Mouse (Mus musculus): ENCODE data around the gene Hoxb8. TPM values are rescaled to one million over a fixed set of nuclear protein-coding genes. Genes with fewer than 3 reads are reported as not detected.

Gene Hoxb8
- polyA plus RNA-seq, 1 experiment from 2014 or later = 27.9 TPM

DNA sequence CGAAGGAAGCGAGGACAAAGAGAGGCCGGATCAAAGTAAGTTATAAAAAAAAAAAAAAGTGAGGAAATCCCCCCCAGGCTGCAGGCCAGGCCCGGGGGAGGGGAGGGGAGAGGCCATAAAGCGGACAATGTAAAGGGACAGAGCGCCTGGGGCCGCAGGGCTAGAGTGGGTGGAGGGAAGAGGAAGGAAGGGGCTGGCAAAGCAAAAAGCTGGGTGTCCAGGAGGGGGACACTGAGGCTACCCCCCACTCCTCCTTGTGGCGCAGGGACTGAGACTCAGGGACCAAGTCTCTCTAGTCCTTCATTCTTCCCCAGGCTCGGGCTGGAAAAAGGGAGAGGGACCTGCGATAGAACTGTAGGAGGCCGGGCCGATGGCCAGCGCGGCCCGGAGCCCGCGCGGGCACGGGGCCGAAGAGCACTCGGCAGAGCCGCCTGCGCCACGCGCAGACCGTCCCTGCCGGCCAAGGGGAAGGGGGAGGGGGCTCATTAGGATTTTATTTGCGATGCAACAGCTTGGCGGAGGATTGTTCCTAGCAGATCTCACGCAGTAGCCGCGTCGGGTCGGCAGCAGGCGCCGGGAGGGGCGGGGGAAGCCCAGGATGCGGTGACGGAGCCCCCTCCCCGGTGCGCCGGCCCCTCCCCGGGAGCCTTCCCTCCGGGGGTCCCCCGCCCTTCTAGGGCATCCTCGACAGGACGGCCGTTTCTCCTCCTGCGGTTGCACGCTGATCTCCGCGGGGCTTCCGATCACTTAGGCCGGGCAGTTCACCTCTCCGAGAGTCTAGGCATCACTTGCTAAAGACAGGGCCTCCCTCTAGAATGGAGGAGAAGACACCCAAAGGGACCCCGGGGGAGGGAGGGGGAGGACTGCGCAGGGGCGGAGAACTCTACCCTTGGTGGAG lies 9.4 kb upstream of the Hoxb8 start:
- H3K9ac ChIP-seq (ENCODE audit: low read length) = peak overlapping the region; percentile 100
- no peaks in the 10 kb centered on the region for H3K9me3 ChIP-seq (ENCODE audit: control insufficient read depth, low read length)
- DNase-seq (ENCODE audit: low spot score) (peak; percentile 55), ATAC-seq (ENCODE audit: insufficient read depth, low FRiP score, low TSS enrichment) (0 out of 2 replicates have a peak, but pooled peaks have one; percentile 16)
- H3K4me3 ChIP-seq (ENCODE audit: low read depth, low read length) = peak overlapping the region; percentile 96
- H3K36me3 ChIP-seq (ENCODE audit: control insufficient read depth, insufficient read depth, low read length) = no peaks in the 10 kb centered on the region
- H3K27ac ChIP-seq (ENCODE audit: low read depth, low read length) = peak overlapping the region; percentile 100
- peak overlapping the region; percentile 100 for H3K4me2 ChIP-seq (ENCODE audit: low read depth)
- peaks cover 34% of the 10 kb centered on the region for H3K4me1 ChIP-seq (ENCODE audit: control insufficient read depth, insufficient read depth, low read length)
- WGBS = under 1% methylated on average over 48 of the region's 58 CpGs
- H3K27me3 ChIP-seq (ENCODE audit: control insufficient read depth, insufficient read depth, low read length) = peaks cover 2% of the 10 kb centered on the region

- H3K4me1 ChIP-seq (ENCODE audit: control insufficient read depth, insufficient read depth, low read length) = peaks cover 21% of the 10 kb centered on the region
- no peaks in the 10 kb centered on the region for H3K36me3 ChIP-seq (ENCODE audit: control insufficient read depth, insufficient read depth, low read length)
- DNase-seq (ENCODE audit: low spot score) (no peak), ATAC-seq (ENCODE audit: insufficient read depth, low FRiP score, low TSS enrichment) (no peak)
- peak overlapping the region; percentile 100 for H3K27ac ChIP-seq (ENCODE audit: low read depth, low read length)
- H3K27me3 ChIP-seq (ENCODE audit: control insufficient read depth, insufficient read depth, low read length) = peaks cover 2% of the 10 kb centered on the region
- 11% methylated on average over 10 of the region's 10 CpGs for WGBS
- peak overlapping the region; percentile 96 for H3K4me3 ChIP-seq (ENCODE audit: low read depth, low read length)
- peak overlapping the region; percentile 100 for H3K4me2 ChIP-seq (ENCODE audit: low read depth)
- no peaks in the 10 kb centered on the region for H3K9me3 ChIP-seq (ENCODE audit: control insufficient read depth, low read length)
- H3K9ac ChIP-seq (ENCODE audit: low read length) = peak overlapping the region; percentile 100
These were observed 7.3 kb upstream of the Hoxb8 start for GRCm38 (mm10) chr11:96274428-96274827.

DNA sequence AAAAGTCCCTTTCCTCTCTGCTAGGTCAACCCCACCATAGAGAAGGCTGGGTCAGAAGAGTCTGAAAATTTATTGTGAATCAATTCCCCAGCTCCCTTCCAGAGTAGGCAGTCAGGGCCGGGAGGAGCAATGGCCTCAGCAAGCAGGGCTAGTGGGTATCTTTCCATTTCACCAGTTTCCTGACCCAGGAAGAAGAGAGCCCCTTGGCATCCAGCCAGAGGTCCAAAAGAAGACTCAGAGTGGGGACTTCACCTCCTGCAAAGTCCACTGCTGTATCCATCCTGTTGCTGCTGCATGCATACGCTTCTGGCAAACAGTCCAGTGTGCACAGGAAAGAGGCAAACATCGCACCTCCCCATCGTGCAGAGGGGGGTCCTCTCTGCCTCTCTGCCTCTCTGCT lies 5.8 kb upstream of the Hoxb8 start:
- Histone ChIP-seq H3K36me3 (ENCODE audit: control insufficient read depth, insufficient read depth, low read length) (no peaks in the 10 kb centered on the region), H3K9me3 (ENCODE audit: control insufficient read depth, low read length) (no peaks in the 10 kb centered on the region), H3K27me3 (ENCODE audit: control insufficient read depth, insufficient read depth, low read length) (peaks cover 2% of the 10 kb centered on the region), H3K4me2 (ENCODE audit: low read depth) (peak overlapping the region; percentile 100), H3K4me1 (ENCODE audit: control insufficient read depth, insufficient read depth, low read length) (peaks cover 20% of the 10 kb centered on the region), H3K27ac (ENCODE audit: low read depth, low read length) (peak overlapping the region; percentile 100), H3K4me3 (ENCODE audit: low read depth, low read length) (peak overlapping the region; percentile 96), H3K9ac (ENCODE audit: low read length) (peak overlapping the region; percentile 100)
- no peak for DNase-seq (ENCODE audit: low spot score)
- ATAC-seq (ENCODE audit: insufficient read depth, low FRiP score, low TSS enrichment) = no peak
- WGBS = 8% methylated on average over 4 of the region's 4 CpGs

DNA sequence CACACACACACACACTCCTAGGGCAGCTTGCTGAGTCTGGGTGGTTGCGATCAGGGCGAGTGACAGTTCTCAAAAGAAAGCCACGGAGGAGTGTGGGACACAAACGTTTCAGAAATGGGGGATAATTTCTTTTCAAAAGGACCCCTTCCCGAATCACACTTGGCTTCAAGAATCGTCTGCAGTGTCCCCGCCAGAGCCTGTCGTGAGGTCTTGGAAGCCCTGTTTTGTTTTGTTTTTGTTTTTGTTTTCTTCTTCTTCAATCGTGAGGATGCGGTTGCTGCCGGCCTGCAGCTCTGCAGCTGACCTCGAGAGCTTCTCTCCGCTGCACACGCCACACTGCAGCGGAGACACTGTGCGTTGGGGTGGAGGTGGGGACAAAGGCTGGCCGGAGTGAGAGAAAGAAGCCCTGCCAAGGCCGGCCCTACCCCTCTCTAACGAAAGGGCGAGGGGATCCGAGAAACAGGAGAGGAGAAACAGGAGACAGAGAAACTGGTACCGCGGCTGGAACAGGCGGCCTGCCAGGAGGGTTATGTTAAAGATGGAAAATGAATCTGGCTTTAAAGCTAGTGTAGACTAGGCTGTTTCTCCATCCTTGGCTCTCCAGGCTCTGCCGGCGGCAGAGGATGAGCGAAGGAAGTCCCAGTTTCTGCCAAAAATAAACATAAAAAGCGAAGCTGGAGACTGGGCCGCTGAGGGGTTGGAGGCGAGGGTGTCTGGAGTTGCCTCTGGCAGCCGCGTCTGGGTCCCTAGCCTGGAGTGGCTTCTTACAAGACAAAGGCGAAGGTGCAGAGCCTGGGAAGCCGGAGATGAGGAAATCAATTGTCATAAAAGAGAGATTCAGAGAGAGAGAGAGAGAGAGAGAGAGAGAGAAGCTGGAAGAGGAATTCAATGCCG lies 4.3 kb upstream of the Hoxb8 start:
- Histone ChIP-seq H3K27me3 (ENCODE audit: control insufficient read depth, insufficient read depth, low read length) (peaks cover 5% of the 10 kb centered on the region; the same call in 1 of the 2 replicates), H3K4me3 (ENCODE audit: low read depth, low read length) (peak overlapping the region; percentile 96), H3K27ac (ENCODE audit: low read depth, low read length) (peak overlapping the region; percentile 100), H3K9ac (ENCODE audit: low read length) (peak overlapping the region; percentile 100), H3K9me3 (ENCODE audit: control insufficient read depth, low read length) (no peaks in the 10 kb centered on the region), H3K4me2 (ENCODE audit: low read depth) (peak overlapping the region; percentile 100), H3K4me1 (ENCODE audit: control insufficient read depth, insufficient read depth, low read length) (peaks cover 23% of the 10 kb centered on the region), H3K36me3 (ENCODE audit: control insufficient read depth, insufficient read depth, low read length) (no peaks in the 10 kb centered on the region)
- WGBS = 1% methylated on average over 35 of the region's 35 CpGs
- ATAC-seq (ENCODE audit: insufficient read depth, low FRiP score, low TSS enrichment) (no peak), DNase-seq (ENCODE audit: low spot score) (no peak)

GRCm38 (mm10) chr11:96278324-96278723 lies 3.4 kb upstream of the Hoxb8 start:
- H3K4me2 ChIP-seq (ENCODE audit: low read depth) = peak overlapping the region; percentile 100
- H3K9ac ChIP-seq (ENCODE audit: low read length) = peak overlapping the region; percentile 100
- no peak for ATAC-seq (ENCODE audit: insufficient read depth, low FRiP score, low TSS enrichment)
- DNase-seq (ENCODE audit: low spot score) = no peak
- H3K36me3 ChIP-seq (ENCODE audit: control insufficient read depth, insufficient read depth, low read length) = no peaks in the 10 kb centered on the region
- no peaks in the 10 kb centered on the region for H3K9me3 ChIP-seq (ENCODE audit: control insufficient read depth, low read length)
- H3K4me3 ChIP-seq (ENCODE audit: low read depth, low read length) = peak overlapping the region; percentile 96
- 3% methylated on average over 14 of the region's 14 CpGs for WGBS
- peaks cover 23% of the 10 kb centered on the region for H3K4me1 ChIP-seq (ENCODE audit: control insufficient read depth, insufficient read depth, low read length)
- H3K27ac ChIP-seq (ENCODE audit: low read depth, low read length) = peak overlapping the region; percentile 100
- peaks cover 5% of the 10 kb centered on the region; the same call in 1 of the 2 replicates for H3K27me3 ChIP-seq (ENCODE audit: control insufficient read depth, insufficient read depth, low read length)

- H3K9me3 ChIP-seq (ENCODE audit: control insufficient read depth, low read length) = no peaks in the 10 kb centered on the region
- peak overlapping the region; percentile 100 for H3K4me2 ChIP-seq (ENCODE audit: low read depth)
- under 1% methylated on average over 9 of the region's 9 CpGs for WGBS
- H3K9ac ChIP-seq (ENCODE audit: low read length) = peak overlapping the region; percentile 100
- H3K4me3 ChIP-seq (ENCODE audit: low read depth, low read length) = peak overlapping the region; percentile 96
- no peaks in the 10 kb centered on the region for H3K36me3 ChIP-seq (ENCODE audit: control insufficient read depth, insufficient read depth, low read length)
- DNase-seq (ENCODE audit: low spot score) = peak; percentile 89
- H3K27me3 ChIP-seq (ENCODE audit: control insufficient read depth, insufficient read depth, low read length) = peaks cover 5% of the 10 kb centered on the region; the same call in 1 of the 2 replicates
- H3K27ac ChIP-seq (ENCODE audit: low read depth, low read length) = peak overlapping the region; percentile 100
- ATAC-seq (ENCODE audit: insufficient read depth, low FRiP score, low TSS enrichment) = peak; percentile 56; the same call in 1 of the 2 replicates
- peaks cover 23% of the 10 kb centered on the region for H3K4me1 ChIP-seq (ENCODE audit: control insufficient read depth, insufficient read depth, low read length)
These were observed 2.9 kb upstream of the Hoxb8 start for GRCm38 (mm10) chr11:96278773-96279172.

DNA sequence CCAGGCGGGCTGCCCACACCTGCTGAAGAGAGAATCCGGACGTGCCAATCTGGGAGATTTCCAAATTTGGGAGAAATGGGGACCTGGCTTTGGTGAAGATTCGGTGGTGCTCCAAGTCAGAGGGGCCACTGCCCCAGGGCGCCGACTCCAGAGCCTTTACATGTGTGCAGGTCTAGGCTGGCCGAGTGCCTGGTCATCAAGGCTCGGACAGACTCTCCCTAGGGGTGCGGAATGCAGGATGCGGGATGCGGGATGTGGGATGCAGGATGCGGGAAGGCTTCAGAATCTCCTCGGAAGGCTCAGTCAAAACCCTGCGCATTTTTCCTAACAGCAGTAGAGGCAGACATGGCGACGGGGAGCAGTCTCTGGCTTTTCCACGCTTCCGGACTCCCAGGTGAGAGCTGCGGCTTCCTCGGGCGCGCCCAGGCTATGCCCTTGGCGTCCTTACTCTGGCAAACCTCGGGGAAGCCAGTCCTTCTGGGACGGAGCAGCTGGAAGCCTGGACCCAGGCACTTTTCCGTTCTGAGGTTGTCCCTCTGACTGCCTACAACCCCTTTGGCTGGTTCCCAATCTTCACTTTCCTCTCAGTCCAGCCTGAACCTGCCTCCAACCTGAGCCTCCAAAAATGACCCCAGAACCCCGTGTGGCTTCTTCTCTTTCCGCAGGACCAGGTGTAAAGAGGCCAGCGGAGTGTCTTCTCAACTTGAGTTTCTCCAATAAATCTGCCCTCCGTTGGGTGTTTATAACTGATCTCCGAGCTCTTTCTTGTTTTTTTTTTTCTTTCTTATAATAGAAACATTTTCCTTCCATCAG lies 2.1 kb upstream of the Hoxb8 start:
- Histone ChIP-seq H3K9ac (ENCODE audit: low read length) (peak overlapping the region; percentile 100), H3K27me3 (ENCODE audit: control insufficient read depth, insufficient read depth, low read length) (peaks cover 5% of the 10 kb centered on the region; the same call in 1 of the 2 replicates), H3K4me1 (ENCODE audit: control insufficient read depth, insufficient read depth, low read length) (peaks cover 23% of the 10 kb centered on the region), H3K9me3 (ENCODE audit: control insufficient read depth, low read length) (no peaks in the 10 kb centered on the region), H3K27ac (ENCODE audit: low read depth, low read length) (peak overlapping the region; percentile 100), H3K4me3 (ENCODE audit: low read depth, low read length) (peak overlapping the region; percentile 96), H3K36me3 (ENCODE audit: control insufficient read depth, insufficient read depth, low read length) (no peaks in the 10 kb centered on the region), H3K4me2 (ENCODE audit: low read depth) (peak overlapping the region; percentile 100)
- no peak for DNase-seq (ENCODE audit: low spot score)
- WGBS = 2% methylated on average over 28 of the region's 31 CpGs
- no peak for ATAC-seq (ENCODE audit: insufficient read depth, low FRiP score, low TSS enrichment)

All from neural tube, embryonic 11.5 days (tissue).